Mouse (Mus musculus) liver, embryonic 11.5 days (tissue): ENCODE measurements around the gene Mtmr12. TPM values are rescaled to one million over a fixed set of nuclear protein-coding genes. Genes with fewer than 3 reads are reported as not detected.
"Not testable (repeated sequence)": the region's sequence is repeated elsewhere in the genome, so short reads cannot be mapped to it uniquely, and the experiment has no call there.

Experiments used
- ATAC-seq: fragments of 200-750 bp; cut with Nextera tagmentation; replicated peaks from 2 replicates; pipeline ENCODE4 v1.8.0; 2017; ENCODE audit warnings: moderate number of reproducible peaks, mild to moderate bottlenecking, moderate TSS enrichment, moderate library complexity; ENCODE audit not compliant: low FRiP score
- DNase-seq: peaks from one replicate; pipeline ENCODE4 v3.0.0-alpha.2; 2017; ENCODE audit warnings: low spot score
- H3K27ac ChIP-seq: fragments of 300-500 bp; sonication (generic); 2 replicates; pipeline ENCODE4 v1.5.1; 2014; ENCODE audit warnings: mild to moderate bottlenecking, low read depth, low read length, control low read depth
- H3K27me3 ChIP-seq: fragments of 300-500 bp; sonication (generic); replicated peaks from 2 replicates; pipeline ENCODE4 v1.6.1; 2014; ENCODE audit warnings: low read length, mixed read lengths; ENCODE audit not compliant: control insufficient read depth, insufficient read depth
- H3K36me3 ChIP-seq: fragments of 300-500 bp; sonication (generic); 2 replicates; pipeline ENCODE4 v1.6.1; 2014; ENCODE audit warnings: mild to moderate bottlenecking, low read length, moderate library complexity, mixed read lengths; ENCODE audit not compliant: control insufficient read depth, insufficient read depth
- H3K4me1 ChIP-seq: fragments of 300-500 bp; sonication (generic); replicated peaks from 2 replicates; pipeline ENCODE4 v1.6.1; 2014; ENCODE audit warnings: low read length, mixed read lengths; ENCODE audit not compliant: control insufficient read depth, insufficient read depth
- H3K4me2 ChIP-seq: fragments of 300-500 bp; sonication (generic); 2 replicates; pipeline ENCODE4 v1.6.1; 2014; ENCODE audit warnings: mild to moderate bottlenecking, control low read depth, moderate library complexity
- H3K4me3 ChIP-seq: fragments of 300-500 bp; sonication (generic); 2 replicates; pipeline ENCODE4 v1.5.1; 2014; ENCODE audit warnings: low read depth, low read length, control low read depth
- H3K9ac ChIP-seq: fragments of 300-500 bp; sonication (generic); 2 replicates; pipeline ENCODE4 v1.6.1; 2014; ENCODE audit warnings: low read depth, low read length, control low read depth
- H3K9me3 ChIP-seq: fragments of 300-500 bp; sonication (generic); 2 replicates; pipeline ENCODE4 v1.6.1; 2016; ENCODE audit warnings: low read length, inconsistent platforms, mixed read lengths; ENCODE audit not compliant: control insufficient read depth
- WGBS: fragments of 180-500 bp; shearing (Covaris S2); extraction: QIAGEN DNeasy Blood & Tissue Kit; methylation state at CpG from one replicate; pipeline ENCODE4 v1.1.7; 2014; 5-methylcytosine and 5-hydroxymethylcytosine counted together
- polyA plus RNA-seq: library from polyadenylated mRNA; unstranded; fragments of >200 nt; fragmentation: Nextera tagmentation; extraction: Ambion mirVana; gene quantifications from 2 replicates; pipeline ENCODE4 v1.2.1, GENCODE M21; 2014

The Mtmr12 gene
- polyA plus RNA-seq, 1 experiment from 2014 or later, result 19.6 TPM

DNA sequence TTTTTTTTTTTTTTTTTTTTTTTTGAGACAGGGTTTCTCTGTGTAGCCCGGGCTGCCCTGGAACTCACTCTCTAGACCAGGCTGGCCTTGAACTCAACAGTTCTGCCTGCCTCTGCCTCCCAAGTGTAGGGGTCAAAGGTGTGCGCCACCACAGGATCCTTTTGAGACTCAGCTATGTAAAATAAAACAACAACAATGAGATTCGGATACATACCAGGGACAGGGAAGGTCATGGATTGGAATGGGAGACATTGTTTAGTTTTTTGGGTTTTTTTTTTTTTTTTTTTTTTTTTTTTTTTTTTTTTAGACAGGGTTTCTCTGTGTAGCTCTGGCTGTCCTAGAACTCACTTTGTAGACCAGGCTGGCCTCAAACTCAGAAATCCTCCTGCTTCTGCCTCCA is 12.5 kb downstream of the Mtmr12 start:
- not testable (repeated sequence) for ATAC-seq, DNase-seq, H3K27me3 ChIP-seq, H3K27ac ChIP-seq, H3K4me3 ChIP-seq, H3K36me3 ChIP-seq, H3K9me3 ChIP-seq, H3K4me2 ChIP-seq, H3K9ac ChIP-seq
- 76% methylated on average over 3 of the region's 3 CpGs for WGBS
- peaks cover 33% of the 10 kb centered on the region for H3K4me1 ChIP-seq

DNA sequence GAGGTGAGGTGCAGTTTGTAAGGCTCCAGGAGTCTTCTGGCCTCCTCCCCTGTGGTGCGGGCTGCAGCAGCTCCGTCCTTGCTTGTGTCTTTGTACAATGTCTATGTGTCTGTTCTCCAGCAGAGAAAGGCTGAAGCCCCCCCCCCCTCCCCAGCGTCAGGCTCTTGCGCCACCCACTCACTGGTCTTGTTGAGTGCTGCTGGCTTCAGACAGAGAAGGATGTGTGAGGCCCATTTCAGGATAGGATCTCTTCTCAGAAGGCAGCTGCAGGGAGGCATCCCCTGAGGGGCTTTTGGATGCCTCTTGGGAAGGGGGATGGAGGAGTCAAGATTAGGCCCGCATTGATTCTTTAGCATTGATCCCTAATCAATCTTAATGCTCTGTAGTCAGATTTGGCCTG is 13.0 kb downstream of the Mtmr12 start:
- no peak overlapping the region for H3K4me3 ChIP-seq
- peaks cover 35% of the 10 kb centered on the region for H3K4me1 ChIP-seq
- WGBS, result 68% methylated on average over 4 of the region's 5 CpGs
- H3K27ac ChIP-seq, result no peak overlapping the region
- DNase-seq (no peak), ATAC-seq (no peak)
- no peaks in the 10 kb centered on the region for H3K27me3 ChIP-seq
- H3K9ac ChIP-seq, result no peak overlapping the region
- H3K9me3 ChIP-seq, result no peaks in the 10 kb centered on the region
- no peak overlapping the region for H3K4me2 ChIP-seq
- no peaks in the 10 kb centered on the region for H3K36me3 ChIP-seq

DNA sequence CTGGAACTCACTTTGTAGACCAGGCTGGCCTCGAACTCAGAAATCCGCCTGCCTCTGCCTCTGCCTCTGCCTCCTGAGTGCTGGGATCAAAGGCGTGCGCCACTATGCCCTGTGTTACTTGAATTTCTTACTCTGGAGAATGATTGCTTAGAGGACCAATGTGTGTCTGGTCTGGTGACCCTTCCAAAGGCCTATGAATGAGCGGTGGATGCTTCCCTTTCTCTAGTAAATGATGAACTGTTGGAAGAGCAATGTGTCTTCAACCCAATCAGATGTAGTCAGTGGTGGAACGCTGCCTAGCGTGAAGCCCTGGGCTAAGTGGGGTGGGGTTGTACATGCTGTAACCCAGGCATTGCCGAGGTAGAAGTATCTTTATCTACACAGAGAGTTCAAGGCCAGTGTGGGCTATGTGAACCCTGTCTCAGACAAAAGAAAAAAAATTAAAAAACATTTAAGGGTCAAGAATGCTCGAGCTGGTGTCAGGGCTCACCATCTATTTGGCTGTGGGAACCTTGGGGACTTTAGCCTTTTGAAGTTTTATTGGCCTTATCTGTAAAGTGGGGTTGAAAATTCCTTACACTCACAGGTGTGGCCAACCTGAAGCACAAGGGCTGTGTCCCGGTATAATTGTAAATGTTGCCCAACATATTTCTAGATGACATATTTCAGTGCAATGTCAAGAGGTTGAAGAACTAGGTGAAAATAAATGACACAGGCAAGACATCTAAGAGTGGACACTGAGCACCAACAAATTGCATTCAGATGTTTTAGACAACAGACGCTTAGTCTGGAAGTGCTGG is 14.0 kb downstream of the Mtmr12 start:
- no peak overlapping the region for H3K27ac ChIP-seq
- peaks cover 33% of the 10 kb centered on the region for H3K4me1 ChIP-seq
- H3K4me2 ChIP-seq, result no peak overlapping the region
- DNase-seq (no peak), ATAC-seq (no peak)
- no peak overlapping the region for H3K4me3 ChIP-seq
- 77% methylated on average over 11 of the region's 11 CpGs for WGBS
- H3K27me3 ChIP-seq, result no peaks in the 10 kb centered on the region
- H3K9me3 ChIP-seq, result no peaks in the 10 kb centered on the region
- no peaks in the 10 kb centered on the region for H3K36me3 ChIP-seq
- H3K9ac ChIP-seq, result no peak overlapping the region

DNA sequence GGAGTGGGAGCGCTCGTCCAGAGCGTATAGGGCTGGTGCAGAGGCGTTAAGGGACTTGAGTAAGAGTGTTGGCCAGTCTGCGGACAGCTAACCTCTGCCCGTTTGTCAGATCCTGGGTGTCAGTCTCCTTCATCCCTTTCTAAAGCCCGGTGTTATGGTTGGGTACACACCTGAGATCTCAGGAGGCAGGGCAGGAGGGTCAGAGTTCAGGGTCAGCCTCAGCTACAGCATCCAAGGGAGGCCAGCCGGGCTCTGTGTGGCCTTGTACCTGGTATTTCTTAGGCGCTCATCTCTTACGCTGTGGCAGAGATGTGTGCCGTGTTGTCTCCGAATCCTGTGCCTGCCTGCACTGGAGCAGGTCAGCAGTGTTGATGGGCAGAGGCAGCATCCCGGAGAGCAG is 16.3 kb downstream of the Mtmr12 start:
- no peak for ATAC-seq
- peaks cover 41% of the 10 kb centered on the region for H3K4me1 ChIP-seq
- no peak overlapping the region for H3K4me3 ChIP-seq
- no peak overlapping the region for H3K4me2 ChIP-seq
- H3K9me3 ChIP-seq, result no peaks in the 10 kb centered on the region
- H3K9ac ChIP-seq, result no peak overlapping the region
- no peaks in the 10 kb centered on the region for H3K36me3 ChIP-seq
- DNase-seq, result no peak
- H3K27ac ChIP-seq, result no peak overlapping the region; the same call in none of the 2 replicates
- no peaks in the 10 kb centered on the region for H3K27me3 ChIP-seq
- 81% methylated on average over 13 of the region's 13 CpGs for WGBS

DNA sequence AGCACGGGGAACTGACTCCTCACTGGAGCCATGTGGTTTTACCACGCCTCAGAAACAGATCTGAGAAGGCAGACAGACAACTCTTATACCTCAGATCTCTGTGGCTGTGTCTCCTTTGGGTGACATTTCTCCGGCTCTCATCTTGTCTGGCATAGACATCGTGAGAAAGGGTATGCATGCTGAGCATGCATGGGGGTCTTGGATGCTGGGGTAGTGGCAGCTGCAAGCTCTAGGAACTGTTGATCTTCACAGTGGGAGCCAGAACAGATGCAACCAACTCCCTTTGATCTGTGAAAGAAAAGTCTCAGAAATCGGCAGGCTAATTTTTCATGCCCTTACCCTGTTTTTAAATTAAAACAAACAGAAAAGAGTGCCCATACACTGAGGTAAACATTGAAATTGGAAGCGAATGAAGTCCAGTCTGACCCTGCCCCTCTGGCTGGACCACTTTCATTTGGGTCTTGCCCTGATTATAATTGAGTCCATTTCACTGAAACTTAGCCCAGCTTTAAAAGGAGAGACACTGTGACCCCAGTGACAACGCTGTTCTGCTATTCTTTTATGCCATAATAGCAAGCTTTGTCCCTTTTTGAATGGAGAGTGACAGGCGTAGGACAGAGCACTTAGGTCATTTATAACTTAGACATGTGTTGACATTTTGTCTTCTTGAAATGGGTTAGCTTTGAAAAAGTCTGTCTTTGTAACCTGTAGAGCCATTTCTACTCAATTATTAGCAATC is 17.9 kb downstream of the Mtmr12 start:
- no peaks in the 10 kb centered on the region for H3K27me3 ChIP-seq
- H3K4me3 ChIP-seq, result no peak overlapping the region
- no peak overlapping the region for H3K27ac ChIP-seq
- WGBS, result 51% methylated on average over 8 of the region's 8 CpGs
- no peaks in the 10 kb centered on the region for H3K36me3 ChIP-seq
- 0 out of 2 replicates have a peak overlapping the region, but pooled peaks have one; percentile 1 for H3K9ac ChIP-seq
- H3K4me1 ChIP-seq, result peaks cover 51% of the 10 kb centered on the region
- DNase-seq (no peak), ATAC-seq (no peak)
- no peaks in the 10 kb centered on the region for H3K9me3 ChIP-seq
- H3K4me2 ChIP-seq, result no peak overlapping the region

DNA sequence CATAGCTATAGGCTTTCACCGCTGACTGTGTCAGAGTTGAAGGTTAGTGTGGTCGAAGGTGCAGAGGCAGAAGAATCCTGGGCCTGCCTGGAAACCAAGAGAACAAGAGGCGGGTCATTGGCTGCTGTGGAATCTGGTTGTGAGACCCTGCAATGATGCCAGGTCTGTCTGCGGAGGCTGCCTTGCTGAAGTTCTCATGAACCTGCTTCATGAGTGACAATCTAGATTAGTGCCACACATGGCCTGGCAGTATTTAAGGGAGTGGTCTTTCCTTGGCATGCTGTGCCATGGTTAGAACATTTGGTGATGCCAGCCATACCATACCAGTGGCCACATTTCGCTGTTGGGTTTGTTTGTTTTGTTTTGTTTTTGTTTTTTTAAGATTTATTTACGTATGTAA is 18.6 kb downstream of the Mtmr12 start:
- WGBS, result 84% methylated on average over 6 of the region's 6 CpGs
- H3K4me3 ChIP-seq, result no peak overlapping the region
- no peaks in the 10 kb centered on the region for H3K36me3 ChIP-seq
- DNase-seq (no peak), ATAC-seq (no peak)
- H3K9ac ChIP-seq, result no peak overlapping the region
- H3K4me2 ChIP-seq, result no peak overlapping the region
- H3K27me3 ChIP-seq, result no peaks in the 10 kb centered on the region
- H3K4me1 ChIP-seq, result peaks cover 52% of the 10 kb centered on the region
- H3K27ac ChIP-seq, result no peak overlapping the region
- H3K9me3 ChIP-seq, result no peaks in the 10 kb centered on the region

DNA sequence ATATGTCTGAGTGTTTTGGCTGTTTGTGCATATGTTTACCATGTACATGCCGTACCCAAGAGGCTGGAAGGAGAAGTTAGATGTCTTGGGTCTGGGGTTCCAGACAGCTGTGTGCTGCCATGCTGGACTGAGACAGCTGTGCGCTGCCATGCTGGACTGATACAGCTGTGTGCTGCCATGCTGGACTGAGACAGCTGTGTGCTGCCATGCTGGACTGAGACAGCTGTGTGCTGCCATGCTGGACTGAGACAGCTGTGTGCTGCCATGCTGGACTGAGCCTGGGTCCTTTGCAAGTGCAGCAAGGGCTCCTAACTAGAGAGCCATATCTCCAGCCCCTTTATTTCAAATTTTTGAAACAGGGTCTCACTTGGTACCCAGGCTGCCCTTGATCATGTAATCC is 19.4 kb downstream of the Mtmr12 start:
- H3K4me2 ChIP-seq, result no peak overlapping the region
- no peaks in the 10 kb centered on the region for H3K36me3 ChIP-seq
- DNase-seq (no peak), ATAC-seq (no peak)
- WGBS, result 97% methylated on average over 2 of the region's 2 CpGs
- H3K27ac ChIP-seq, result no peak overlapping the region
- no peak overlapping the region for H3K9ac ChIP-seq
- peaks cover 48% of the 10 kb centered on the region for H3K4me1 ChIP-seq
- H3K9me3 ChIP-seq, result no peaks in the 10 kb centered on the region
- no peak overlapping the region for H3K4me3 ChIP-seq
- no peaks in the 10 kb centered on the region for H3K27me3 ChIP-seq

DNA sequence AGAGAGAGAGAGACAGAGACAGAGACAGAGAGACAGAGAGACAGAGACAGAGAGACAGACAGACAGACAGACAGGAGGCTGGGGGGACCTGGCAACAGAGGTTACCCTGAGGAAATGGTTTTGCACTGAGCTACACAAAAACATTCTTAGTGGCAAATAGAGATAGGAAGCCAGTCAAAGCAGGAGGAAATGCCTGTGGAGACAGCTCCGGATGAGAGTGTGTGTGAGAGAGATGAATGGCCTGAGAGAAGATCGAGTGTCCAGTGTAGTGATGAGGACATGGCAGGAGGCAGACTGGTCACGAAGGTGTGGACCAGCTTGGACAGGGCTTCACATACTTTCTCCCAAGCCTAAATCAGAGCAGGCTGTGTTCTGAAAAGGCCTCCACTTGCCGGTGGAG is 20.2 kb downstream of the Mtmr12 start:
- DNase-seq, result no peak
- WGBS, result 34% methylated on average over 4 of the region's 4 CpGs
- Histone ChIP-seq H3K4me3 (no peak overlapping the region), H3K4me1 (peaks cover 52% of the 10 kb centered on the region), H3K9me3 (no peaks in the 10 kb centered on the region), H3K4me2 (no peak overlapping the region), H3K27me3 (no peaks in the 10 kb centered on the region), H3K27ac (no peak overlapping the region; the same call in 1 of the 2 replicates), H3K36me3 (no peaks in the 10 kb centered on the region), H3K9ac (no peak overlapping the region)
- no peak for ATAC-seq

DNA sequence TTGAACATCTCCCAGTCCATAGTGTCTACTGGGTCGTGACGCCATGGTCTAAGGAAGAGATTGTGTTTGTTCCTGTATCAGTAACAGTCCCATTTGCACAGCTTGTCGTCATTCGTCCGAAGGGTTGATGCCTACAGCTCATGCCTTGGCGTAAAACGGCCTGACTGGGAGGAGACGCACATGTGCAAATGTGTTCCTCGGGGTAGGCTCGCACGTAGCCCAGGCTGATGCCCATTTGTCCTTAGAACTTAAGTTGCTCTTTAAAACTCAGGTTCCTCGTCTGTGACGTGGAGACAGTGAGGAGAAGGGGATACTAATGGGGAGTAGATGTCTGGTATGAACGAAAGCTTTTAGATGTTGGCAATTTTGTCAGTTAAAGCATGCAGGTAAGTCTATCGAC is 22.1 kb downstream of the Mtmr12 start:
- ATAC-seq, result no peak
- WGBS, result 84% methylated on average over 15 of the region's 15 CpGs
- Histone ChIP-seq H3K4me3 (no peak overlapping the region), H3K27ac (no peak overlapping the region), H3K4me2 (no peak overlapping the region), H3K9ac (no peak overlapping the region), H3K9me3 (no peaks in the 10 kb centered on the region), H3K27me3 (no peaks in the 10 kb centered on the region), H3K4me1 (peaks cover 51% of the 10 kb centered on the region), H3K36me3 (no peaks in the 10 kb centered on the region)
- DNase-seq, result no peak
